Mouse (Mus musculus): ENCODE data around the gene Epb41l2.

- no peak for TF ChIP-seq POLR2A (IDR thresholded peaks at IDR 0.05; ENCODE audit: low read depth, low read length)
- TF ChIP-seq CTCF (conservative IDR thresholded peaks at IDR 0.05; ENCODE audit: insufficient read depth, insufficient read length, low read depth, low read length) = no peak
Observed at GRCm38 (mm10) chr10:25523727-25524126, 164.1 kb downstream of the Epb41l2 start.

All from kidney, adult 2 months (tissue).